Mouse (Mus musculus): Measurements from ENCODE around the gene Bcl2l13. TPM values are rescaled to one million over a fixed set of nuclear protein-coding genes. Genes with fewer than 3 reads are reported as not detected.

Bcl2l13 gene
- total and polyA plus RNA-seq, 3 experiments = 43.7 to 49.9 TPM; not detected in 1

DNA sequence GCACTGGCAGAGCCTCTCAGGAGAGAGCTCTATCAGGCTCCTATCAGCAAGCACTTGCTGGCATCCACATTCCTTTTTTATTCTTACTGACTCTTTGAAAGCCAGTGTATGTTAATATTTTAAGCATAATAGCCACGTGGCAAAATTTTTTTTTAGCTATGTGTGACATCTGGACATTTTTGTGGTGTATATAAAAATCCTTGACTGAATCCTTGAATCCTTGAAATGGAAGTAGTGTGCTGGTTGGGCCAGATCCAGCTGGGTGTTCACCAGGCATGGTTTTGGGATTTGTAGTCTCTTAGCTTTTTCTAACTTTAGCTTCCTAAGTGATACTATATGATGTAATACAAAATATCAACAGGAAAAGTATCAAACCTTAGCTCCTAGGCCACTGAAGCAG lies 32.8 kb downstream of the Bcl2l13 start (continued):
- no peak for TF ChIP-seq MXI1 (IDR thresholded peaks at IDR 0.05; ENCODE audit: low read depth, low read length)

DNA sequence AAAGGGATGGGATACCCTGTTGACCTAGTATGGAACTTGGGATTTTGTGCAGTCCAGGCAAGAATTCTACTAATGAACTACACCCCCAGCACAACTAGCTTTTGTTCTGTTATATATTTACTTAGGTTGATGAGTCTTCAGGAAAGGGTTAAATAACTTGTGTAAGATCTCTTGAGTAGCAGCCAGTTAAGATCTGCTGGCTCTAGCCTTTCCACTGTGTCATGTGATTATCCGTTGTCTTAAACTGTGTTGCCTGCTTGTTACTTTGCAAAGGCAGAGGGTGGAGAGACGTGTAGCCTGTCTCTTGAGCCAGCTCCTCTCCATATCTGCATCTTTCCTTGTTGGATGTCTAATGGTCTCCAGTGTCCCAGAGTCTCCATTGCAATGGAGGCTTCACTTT lies 35.3 kb downstream of the Bcl2l13 start:
- DNase-seq (ENCODE audit: low read depth, low spot score) = no peak
- Histone ChIP-seq H3K4me3 (ENCODE audit: control insufficient read depth in 1 of 2, insufficient read depth in 1 of 2, low read depth in 2 of 2, low read length in 2 of 2) (no peak overlapping the region), H3K9me3 (replicated peaks; ENCODE audit: insufficient read depth, low read length) (no peaks in the 10 kb centered on the region), H3K36me3 (ENCODE audit: control insufficient read depth in 1 of 2, insufficient read depth in 2 of 2, low read length in 2 of 2) (peaks cover 13 to 37% of the 10 kb centered on the region in 2 experiments), H3K27ac (ENCODE audit: control insufficient read depth, low read depth, low read length) (no peak overlapping the region), H3K9ac (ENCODE audit: control insufficient read depth, low read depth, low read length, poor library complexity, severe bottlenecking) (no peak overlapping the region), H3K27me3 (ENCODE audit: control insufficient read depth in 1 of 2, insufficient read depth in 2 of 2, low read length in 2 of 2) (no peaks in the 10 kb centered on the region), H3K79me2 (ENCODE audit: control insufficient read depth, insufficient read depth, low read length, poor library complexity) (no peaks in the 10 kb centered on the region; the same call in 1 of the 2 replicates), H3K4me1 (ENCODE audit: control insufficient read depth in 1 of 2, insufficient read depth in 2 of 2, low read length in 2 of 2) (peaks cover 10 to 13% of the 10 kb centered on the region in 2 experiments)
- peak; percentile 21; the same call in 1 of the 2 replicates for TF ChIP-seq USF1 (IDR thresholded peaks at IDR 0.05; ENCODE audit: low read depth, low read length)
- TF ChIP-seq TBP (IDR thresholded peaks at IDR 0.05; ENCODE audit: low read depth, low read length) = no peak
- TF ChIP-seq RAD21 (IDR thresholded peaks at IDR 0.05; ENCODE audit: low read depth, low read length) = no peak

DNA sequence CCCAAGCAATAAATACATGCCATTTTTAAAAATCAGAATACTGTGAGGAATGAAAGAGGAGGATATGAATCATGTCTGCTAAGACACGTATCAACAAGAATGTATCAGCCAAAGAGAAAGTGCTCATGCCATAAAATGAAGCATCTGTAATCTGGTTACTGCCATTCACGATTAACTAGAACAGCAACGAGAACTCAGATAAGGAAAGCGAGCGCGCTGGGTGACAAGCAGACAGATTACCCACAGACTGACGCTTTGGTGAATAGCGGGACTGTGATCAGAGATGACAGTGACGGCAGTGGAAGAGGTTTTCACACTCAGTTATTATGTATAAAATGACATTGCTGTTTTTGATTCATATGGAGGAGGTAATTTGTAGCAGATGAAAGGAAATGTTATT lies 37.9 kb downstream of the Bcl2l13 start:
- Histone ChIP-seq H3K9me3 (replicated peaks; ENCODE audit: insufficient read depth, low read length) (no peaks in the 10 kb centered on the region), H3K27ac (ENCODE audit: control insufficient read depth, low read depth, low read length) (peak overlapping the region; percentile 21; the same call in 1 of the 2 replicates), H3K36me3 (ENCODE audit: control insufficient read depth in 1 of 2, insufficient read depth in 2 of 2, low read length in 2 of 2) (peaks cover 13 to 46% of the 10 kb centered on the region in 2 experiments), H3K79me2 (ENCODE audit: control insufficient read depth, insufficient read depth, low read length, poor library complexity) (no peaks in the 10 kb centered on the region), H3K9ac (ENCODE audit: control insufficient read depth, low read depth, low read length, poor library complexity, severe bottlenecking) (no peak overlapping the region), H3K27me3 (ENCODE audit: control insufficient read depth in 1 of 2, insufficient read depth in 2 of 2, low read length in 2 of 2) (no peaks in the 10 kb centered on the region), H3K4me1 (ENCODE audit: control insufficient read depth in 1 of 2, insufficient read depth in 2 of 2, low read length in 2 of 2) (peaks cover 10 to 13% of the 10 kb centered on the region in 2 experiments), H3K4me3 (ENCODE audit: control insufficient read depth in 1 of 2, insufficient read depth in 1 of 2, low read depth in 2 of 2, low read length in 2 of 2) (no peak overlapping the region)
- TF ChIP-seq EP300 (IDR thresholded peaks at IDR 0.05; ENCODE audit: low read depth in 1 of 2, low read length in 2 of 2) (peak; percentile 57 to 70), UBTF (IDR thresholded peaks at IDR 0.05; ENCODE audit: borderline replicate concordance, insufficient read depth, low read depth, low read length) (no peak), KAT2A (conservative IDR thresholded peaks at IDR 0.05; ENCODE audit: low read depth, low read length) (no peak), TAL1 (IDR thresholded peaks at IDR 0.05; ENCODE audit: low read length) (peak; percentile 38; the same call in 1 of the 2 replicates), ETS1 (IDR thresholded peaks at IDR 0.05; ENCODE audit: low read depth, low read length) (peak; percentile 69), RCOR1 (IDR thresholded peaks at IDR 0.05; ENCODE audit: low read depth, low read length) (peak; percentile 95), GATA1 (IDR thresholded peaks at IDR 0.05; ENCODE audit: low read depth, low read length) (peak; percentile 90), MXI1 (IDR thresholded peaks at IDR 0.05; ENCODE audit: low read depth, low read length) (peak; percentile 57), TCF12 (IDR thresholded peaks at IDR 0.05; ENCODE audit: low read depth, low read length) (peak; percentile 71), NRF1 (IDR thresholded peaks at IDR 0.05; ENCODE audit: insufficient read depth, low read depth, low read length, poor library complexity, severe bottlenecking) (no peak)
- peak; percentile 74 for DNase-seq (ENCODE audit: low read depth, low spot score)

All from MEL (cell line).